8 mouse cellular contexts compared by ENCODE assay signal in the genomic region with DNA sequence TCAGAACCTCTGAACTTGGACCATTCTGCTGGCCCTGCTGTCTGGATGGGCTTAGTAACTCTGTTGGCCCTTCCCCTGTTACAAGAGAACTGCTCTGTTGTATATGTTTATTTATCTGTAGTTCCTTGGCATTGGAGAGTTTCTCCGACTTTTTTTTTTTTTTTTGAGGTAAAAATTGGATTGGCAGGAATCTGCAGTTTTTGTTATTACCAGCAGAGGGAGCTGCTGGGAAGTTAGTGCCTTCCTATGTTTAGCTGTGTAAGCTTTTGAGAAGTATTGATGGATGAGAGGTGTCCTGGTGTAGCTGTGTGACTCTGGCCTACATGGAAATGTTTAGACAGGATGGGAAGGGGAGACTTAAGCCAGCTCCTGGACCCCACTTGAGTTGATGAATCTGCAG. TPM values are rescaled to one million over a fixed set of nuclear protein-coding genes. Genes with fewer than 3 reads are reported as not detected.
DNase-seq lines count a peak whose midpoint lies in the region; ATAC-seq and TF ChIP-seq lines count a peak whose summit lies in the region.

No protein-coding gene starts in this region.

- no peaks in the 10 kb centered on the region for H3K9me3 ChIP-seq in forebrain, postnatal 0 days (ENCODE audit: low read length)
- H3K9me3 ChIP-seq in forebrain, embryonic 12.5 days, result no peaks in the 10 kb centered on the region
- H3K9me3 ChIP-seq in liver, embryonic 11.5 days (ENCODE audit: control insufficient read depth, low read length), result no peaks in the 10 kb centered on the region

- peak; percentile 80 for DNase-seq in forebrain, postnatal 0 days
- DNase-seq in liver, adult 2 months (ENCODE audit: extremely low read depth, low read depth, low spot score), result peak; percentile 42
- no peak for DNase-seq in liver, embryonic 11.5 days (ENCODE audit: low spot score)
- peak; percentile 50 for DNase-seq in R1 (ENCODE audit: low read depth, low spot score)
- DNase-seq in yolk sac, embryonic 10.5 days (ENCODE audit: low spot score), result no peak

- ATAC-seq in forebrain, postnatal 0 days, result no peak
- ATAC-seq in forebrain, embryonic 12.5 days (ENCODE audit: low FRiP score), result no peak
- ATAC-seq in liver, embryonic 11.5 days (replicated peaks; ENCODE audit: low FRiP score), result no peak
- ATAC-seq in erythroid progenitor cell, adult 5-6 weeks (replicated peaks; ENCODE audit: low FRiP score, poor library complexity, severe bottlenecking), result peak; percentile 27; the same call in 1 of the 2 replicates
- ATAC-seq in megakaryocyte, adult 5-6 weeks (ENCODE audit: poor library complexity, severe bottlenecking), result peak; percentile 37; the same call in 1 of the 2 replicates

- WGBS in forebrain, postnatal 0 days, result 0% methylated on average over 1 of the region's 1 CpGs
- WGBS in forebrain, embryonic 12.5 days, result 12% methylated on average over 1 of the region's 1 CpGs
- WGBS in liver, adult 2 months, result 6% methylated on average over 1 of the region's 1 CpGs
- 10% methylated on average over 1 of the region's 1 CpGs for WGBS in liver, embryonic 11.5 days

- peak; percentile 78 for TF ChIP-seq CTCF in forebrain, postnatal 0 days (IDR thresholded peaks at IDR 0.05; ENCODE audit: low read depth)
- TF ChIP-seq CTCF in liver, adult 2 months (IDR thresholded peaks at IDR 0.05; ENCODE audit: low read depth, low read length), result no peak

- no peak overlapping the region for H3K4me2 ChIP-seq in forebrain, postnatal 0 days (ENCODE audit: low read depth)
- H3K4me2 ChIP-seq in forebrain, embryonic 12.5 days, result no peak overlapping the region
- H3K4me2 ChIP-seq in liver, embryonic 11.5 days, result no peak overlapping the region

- no peaks in the 10 kb centered on the region for H3K27me3 ChIP-seq in forebrain, postnatal 0 days (ENCODE audit: insufficient read depth, low read length)
- no peaks in the 10 kb centered on the region for H3K27me3 ChIP-seq in forebrain, embryonic 12.5 days
- H3K27me3 ChIP-seq in liver, adult 2 months (ENCODE audit: control insufficient read depth, insufficient read depth, low read length), result no peaks in the 10 kb centered on the region
- H3K27me3 ChIP-seq in liver, embryonic 11.5 days (replicated peaks; ENCODE audit: control insufficient read depth, insufficient read depth, low read length), result no peaks in the 10 kb centered on the region

- H3K9ac ChIP-seq in forebrain, postnatal 0 days, result no peak overlapping the region
- no peak overlapping the region for H3K9ac ChIP-seq in forebrain, embryonic 12.5 days
- no peak overlapping the region for H3K9ac ChIP-seq in liver, adult 2 months (ENCODE audit: low read depth, low read length)
- no peak overlapping the region for H3K9ac ChIP-seq in liver, embryonic 11.5 days (ENCODE audit: low read depth, low read length)

- H3K79me2 ChIP-seq in liver, adult 2 months (ENCODE audit: control insufficient read depth, insufficient read depth, low read length), result no peaks in the 10 kb centered on the region

- peaks cover 58% of the 10 kb centered on the region for H3K36me3 ChIP-seq in forebrain, postnatal 0 days (ENCODE audit: insufficient read depth)
- peaks cover 68% of the 10 kb centered on the region for H3K36me3 ChIP-seq in forebrain, embryonic 12.5 days (replicated peaks)
- H3K36me3 ChIP-seq in liver, adult 2 months (ENCODE audit: control insufficient read depth, insufficient read depth, low read length), result peaks cover 6% of the 10 kb centered on the region; the same call in 1 of the 2 replicates
- H3K36me3 ChIP-seq in liver, embryonic 11.5 days (ENCODE audit: control insufficient read depth, insufficient read depth, low read length), result peaks cover 48% of the 10 kb centered on the region

- no peak overlapping the region for H3K4me3 ChIP-seq in forebrain, postnatal 0 days (ENCODE audit: low read depth, low read length)
- no peak overlapping the region for H3K4me3 ChIP-seq in forebrain, embryonic 12.5 days (replicated peaks)
- H3K4me3 ChIP-seq in liver, adult 2 months (ENCODE audit: insufficient read depth, low read depth, low read length), result no peak overlapping the region
- H3K4me3 ChIP-seq in liver, embryonic 11.5 days (ENCODE audit: low read depth, low read length), result no peak overlapping the region

- H3K4me1 ChIP-seq in forebrain, postnatal 0 days (ENCODE audit: insufficient read depth), result peaks cover 9% of the 10 kb centered on the region
- peaks cover 19% of the 10 kb centered on the region for H3K4me1 ChIP-seq in forebrain, embryonic 12.5 days
- peaks cover 2% of the 10 kb centered on the region; the same call in 1 of the 2 replicates for H3K4me1 ChIP-seq in liver, adult 2 months (ENCODE audit: control insufficient read depth, insufficient read depth, low read length)
- H3K4me1 ChIP-seq in liver, embryonic 11.5 days (replicated peaks; ENCODE audit: control insufficient read depth, insufficient read depth, low read length), result peaks cover 19% of the 10 kb centered on the region

- TF ChIP-seq POLR2A in liver, adult 2 months (IDR thresholded peaks at IDR 0.05; ENCODE audit: extremely low read depth, insufficient read depth, low read length), result no peak

- no peak overlapping the region; the same call in 1 of the 2 replicates for H3K27ac ChIP-seq in forebrain, postnatal 0 days (ENCODE audit: low read depth, low read length)
- H3K27ac ChIP-seq in forebrain, embryonic 12.5 days, result no peak overlapping the region
- no peak overlapping the region for H3K27ac ChIP-seq in liver, adult 2 months (replicated peaks; ENCODE audit: insufficient read depth, low read depth, low read length)
- H3K27ac ChIP-seq in liver, embryonic 11.5 days (ENCODE audit: low read depth, low read length), result no peak overlapping the region

RNA-seq across cellular contexts. Expression of a gene that starts 4.0 kb away (rescaled TPM):
- 25.1 and 29.9 TPM in 2 replicates for total RNA-seq in forebrain, postnatal 0 days (2014; rRNA removed)
- 19.8 and 26.8 TPM in 2 replicates for polyA plus RNA-seq in forebrain, postnatal 0 days (2015; fragmentation: Nextera tagmentation; extraction: Ambion mirVana)
- 18.2 and 19.3 TPM in 2 replicates for polyA plus RNA-seq in forebrain, embryonic 12.5 days (2016; fragmentation: Nextera tagmentation; extraction: Ambion mirVana)
- 4.4 and 5.4 TPM in 2 replicates for total RNA-seq in liver, adult 2 months (2014; rRNA removed)
- polyA plus RNA-seq in liver, adult 2 months (2012; rRNA removed), result 6.5 and 6.7 TPM in 2 replicates
- 14.8 and 15.7 TPM in 2 replicates for polyA plus RNA-seq in liver, embryonic 11.5 days (2014; fragmentation: Nextera tagmentation; extraction: Ambion mirVana)
- total RNA-seq in erythroid progenitor cell, adult 5-6 weeks (2015; ENCODE audit: low replicate concordance), result 2.9 and 5.0 TPM in 2 replicates
- total RNA-seq in erythroid progenitor cell, adult 5-6 weeks (2017; ENCODE audit: low replicate concordance), result 3.5 and 5.9 TPM in 2 replicates
- total RNA-seq in megakaryocyte, adult 5-6 weeks (2015), result 5.1 and 5.4 TPM in 2 replicates
- 8.7 and 10.5 TPM in 2 replicates for total RNA-seq in megakaryocyte, adult 5-6 weeks (2017)

RNA-seq across cellular contexts. Expression of a gene that starts 11.3 kb away (rescaled TPM):
- total RNA-seq in forebrain, postnatal 0 days (2014; rRNA removed), result 46.1 and 47.8 TPM in 2 replicates
- polyA plus RNA-seq in forebrain, postnatal 0 days (2015; fragmentation: Nextera tagmentation; extraction: Ambion mirVana), result 37.9 and 49.3 TPM in 2 replicates
- 62.3 and 62.5 TPM in 2 replicates for polyA plus RNA-seq in forebrain, embryonic 12.5 days (2016; fragmentation: Nextera tagmentation; extraction: Ambion mirVana)
- total RNA-seq in liver, adult 2 months (2014; rRNA removed), result 8.9 and 9.4 TPM in 2 replicates
- 12.2 and 14.5 TPM in 2 replicates for polyA plus RNA-seq in liver, adult 2 months (2012; rRNA removed)
- polyA plus RNA-seq in liver, embryonic 11.5 days (2014; fragmentation: Nextera tagmentation; extraction: Ambion mirVana), result 25.8 and 28.0 TPM in 2 replicates
- total RNA-seq in erythroid progenitor cell, adult 5-6 weeks (2015; ENCODE audit: low replicate concordance), result 1.7 and 4.0 TPM in 2 replicates
- total RNA-seq in erythroid progenitor cell, adult 5-6 weeks (2017; ENCODE audit: low replicate concordance), result 0.26 and 1.4 TPM in 2 replicates
- 10.7 and 12.7 TPM in 2 replicates for total RNA-seq in megakaryocyte, adult 5-6 weeks (2015)
- total RNA-seq in megakaryocyte, adult 5-6 weeks (2017), result 6.9 and 11.5 TPM in 2 replicates

RNA-seq across cellular contexts. Expression of a gene that starts 19.4 kb away (rescaled TPM):
- 29.3 and 36.3 TPM in 2 replicates for total RNA-seq in forebrain, postnatal 0 days (2014; rRNA removed)
- 37.3 and 42.8 TPM in 2 replicates for polyA plus RNA-seq in forebrain, postnatal 0 days (2015; fragmentation: Nextera tagmentation; extraction: Ambion mirVana)
- 57.8 and 60.6 TPM in 2 replicates for polyA plus RNA-seq in forebrain, embryonic 12.5 days (2016; fragmentation: Nextera tagmentation; extraction: Ambion mirVana)
- 10.5 and 10.7 TPM in 2 replicates for total RNA-seq in liver, adult 2 months (2014; rRNA removed)
- 28.4 and 32.6 TPM in 2 replicates for polyA plus RNA-seq in liver, adult 2 months (2012; rRNA removed)
- polyA plus RNA-seq in liver, embryonic 11.5 days (2014; fragmentation: Nextera tagmentation; extraction: Ambion mirVana), result 47.6 and 50.3 TPM in 2 replicates
- 23.8 and 28.1 TPM in 2 replicates for total RNA-seq in erythroid progenitor cell, adult 5-6 weeks (2015; ENCODE audit: low replicate concordance)
- total RNA-seq in erythroid progenitor cell, adult 5-6 weeks (2017; ENCODE audit: low replicate concordance), result 10.0 and 12.1 TPM in 2 replicates
- 89.5 and 90.0 TPM in 2 replicates for total RNA-seq in megakaryocyte, adult 5-6 weeks (2015)
- 36.3 and 40.0 TPM in 2 replicates for total RNA-seq in megakaryocyte, adult 5-6 weeks (2017)

RNA-seq across cellular contexts. Expression of a gene that starts 20.2 kb away (rescaled TPM):
- 236 and 279 TPM in 2 replicates for total RNA-seq in forebrain, postnatal 0 days (2014; rRNA removed)
- polyA plus RNA-seq in forebrain, postnatal 0 days (2015; fragmentation: Nextera tagmentation; extraction: Ambion mirVana), result 1,027 and 1,112 TPM in 2 replicates
- 694 and 697 TPM in 2 replicates for polyA plus RNA-seq in forebrain, embryonic 12.5 days (2016; fragmentation: Nextera tagmentation; extraction: Ambion mirVana)
- total RNA-seq in liver, adult 2 months (2014; rRNA removed), result 299 and 328 TPM in 2 replicates
- 507 and 522 TPM in 2 replicates for polyA plus RNA-seq in liver, adult 2 months (2012; rRNA removed)
- 519 and 531 TPM in 2 replicates for polyA plus RNA-seq in liver, embryonic 11.5 days (2014; fragmentation: Nextera tagmentation; extraction: Ambion mirVana)
- total RNA-seq in erythroid progenitor cell, adult 5-6 weeks (2015; ENCODE audit: low replicate concordance), result 138 and 226 TPM in 2 replicates
- total RNA-seq in erythroid progenitor cell, adult 5-6 weeks (2017; ENCODE audit: low replicate concordance), result 34.4 and 38.2 TPM in 2 replicates
- total RNA-seq in megakaryocyte, adult 5-6 weeks (2015), result 374 and 399 TPM in 2 replicates
- total RNA-seq in megakaryocyte, adult 5-6 weeks (2017), result 54.0 and 61.6 TPM in 2 replicates

RNA-seq across cellular contexts. Expression of a gene that starts 37.5 kb away (rescaled TPM):
- total RNA-seq in forebrain, postnatal 0 days (2014; rRNA removed), result 24.7 and 30.2 TPM in 2 replicates
- polyA plus RNA-seq in forebrain, postnatal 0 days (2015; fragmentation: Nextera tagmentation; extraction: Ambion mirVana), result 40.9 and 46.5 TPM in 2 replicates
- polyA plus RNA-seq in forebrain, embryonic 12.5 days (2016; fragmentation: Nextera tagmentation; extraction: Ambion mirVana), result 5.5 and 5.7 TPM in 2 replicates
- not detected in 2 replicates for total RNA-seq in liver, adult 2 months (2014; rRNA removed)
- polyA plus RNA-seq in liver, adult 2 months (2012; rRNA removed), result not detected in 2 replicates
- polyA plus RNA-seq in liver, embryonic 11.5 days (2014; fragmentation: Nextera tagmentation; extraction: Ambion mirVana), result 2.1 and 3.1 TPM in 2 replicates
- not detected in 2 replicates for total RNA-seq in erythroid progenitor cell, adult 5-6 weeks (2015; ENCODE audit: low replicate concordance)
- not detected in 2 replicates for total RNA-seq in erythroid progenitor cell, adult 5-6 weeks (2017; ENCODE audit: low replicate concordance)
- not detected in 2 replicates for total RNA-seq in megakaryocyte, adult 5-6 weeks (2015)
- not detected in 2 replicates for total RNA-seq in megakaryocyte, adult 5-6 weeks (2017)

Comparison
In these comparisons a context has a peak if more than half of its experiments do, and no peak if none do; other contexts are left out.
1. DNase-seq: peak in forebrain, postnatal 0 days (single experiment), liver, adult 2 months (single experiment) and R1 (single experiment); none in liver, embryonic 11.5 days (single experiment) and yolk sac, embryonic 10.5 days (single experiment).
2. ATAC-seq: peak in erythroid progenitor cell, adult 5-6 weeks (single experiment) and megakaryocyte, adult 5-6 weeks (single experiment); none in forebrain, postnatal 0 days (single experiment), forebrain, embryonic 12.5 days (single experiment) and liver, embryonic 11.5 days (single experiment).